Mouse (Mus musculus) urinary bladder, adult 2 months (tissue): ENCODE data around the gene Gm20683. TPM values are rescaled to one million over a fixed set of nuclear protein-coding genes. Genes with fewer than 3 reads are reported as not detected.

Source experiments
- DNase-seq: peaks from one replicate; pipeline ENCODE4 v3.0.0; 2022; ENCODE audit warnings: low spot score
- polyA plus RNA-seq: library from polyadenylated mRNA; depleted of rRNA; stranded (reverse); fragments of >200 nt; gene quantifications from 2 replicates; pipeline ENCODE4 v1.2.3, GENCODE M21; 2012; rRNA removed

Gm20683 gene
- polyA plus RNA-seq: 16.8 and 20.6 TPM in 2 replicates

DNA sequence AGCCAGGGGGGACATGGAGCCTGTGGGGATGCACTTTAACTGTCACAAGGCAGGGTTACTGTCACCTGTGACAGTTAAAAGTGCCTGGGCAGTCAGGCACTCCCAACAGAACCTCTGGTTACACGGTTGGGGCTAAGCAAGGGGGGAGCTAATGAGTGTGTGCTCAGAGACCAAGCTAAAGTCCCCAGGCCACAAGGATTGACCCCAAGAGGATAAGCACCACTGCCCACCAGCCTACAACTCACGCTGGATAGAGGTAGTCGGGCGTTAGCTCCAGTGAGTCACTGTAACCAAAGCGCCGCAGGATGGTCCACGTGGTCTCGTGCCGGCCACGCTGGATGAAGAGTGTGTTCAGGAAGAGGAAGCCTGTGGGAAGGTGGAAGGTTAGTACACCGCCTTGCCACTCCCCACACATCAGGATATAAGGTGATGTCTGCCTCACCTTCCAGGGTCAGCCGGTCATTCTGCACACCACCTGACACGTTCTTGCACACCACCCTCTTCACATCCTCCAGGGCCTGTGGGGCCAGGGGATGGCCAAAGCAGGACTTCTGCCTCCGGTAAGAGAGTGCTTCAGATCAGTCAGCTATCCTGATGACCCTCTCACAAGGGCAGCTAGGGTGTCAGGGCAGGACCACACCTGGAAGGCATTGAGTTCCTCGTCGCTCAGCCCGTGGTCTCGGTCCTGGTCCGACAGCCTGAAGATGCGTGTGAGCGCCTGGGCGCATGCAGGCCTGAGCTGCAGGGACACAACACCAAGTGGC lies at the start of gene Gm20683:
Gm20683 (minus strand) TSS at position 647 of the 764 bp plus-strand sequence.
- DNase-seq: no peak

DNA sequence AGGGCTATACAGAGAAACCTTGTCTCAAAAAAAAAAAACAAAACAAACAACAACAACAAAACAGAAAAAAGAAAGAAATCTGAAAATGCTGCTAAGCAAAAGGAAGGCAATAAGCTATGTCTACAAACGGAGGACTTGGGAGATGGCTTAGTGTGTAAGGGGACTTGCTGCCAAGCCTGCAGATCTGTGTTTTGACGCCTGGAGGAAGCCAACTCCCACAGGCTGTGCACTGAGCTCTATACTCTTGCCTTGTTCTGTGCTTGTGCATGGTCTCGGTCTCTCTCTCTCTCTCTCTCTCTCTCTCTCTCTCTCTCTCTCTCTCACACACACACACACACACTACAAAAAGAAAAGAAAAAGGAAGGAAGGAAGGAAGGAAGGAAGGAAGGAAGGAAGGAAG lies 47.3 kb upstream of the Gm20683 start:
- DNase-seq: no peak

DNA sequence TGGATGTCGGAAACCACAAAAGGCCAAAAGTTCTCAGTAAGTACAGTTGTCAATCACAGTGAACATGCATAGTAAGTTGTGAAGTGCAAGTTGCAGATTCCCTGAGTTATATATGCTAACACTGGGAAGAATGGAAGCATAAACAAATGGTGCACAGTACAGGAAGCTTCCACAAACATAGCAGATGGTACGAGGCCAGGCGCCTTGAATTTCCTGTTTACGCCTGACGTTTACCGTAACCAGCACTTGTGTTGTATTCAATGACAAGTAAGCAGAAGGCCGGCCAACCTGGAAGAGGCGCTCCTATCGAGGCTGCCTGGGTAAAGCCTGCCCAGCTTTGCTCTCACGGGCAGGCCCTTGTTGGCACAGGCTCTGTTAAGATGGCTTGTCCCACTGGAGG lies 45.9 kb upstream of the Gm20683 start:
- no peak for DNase-seq

DNA sequence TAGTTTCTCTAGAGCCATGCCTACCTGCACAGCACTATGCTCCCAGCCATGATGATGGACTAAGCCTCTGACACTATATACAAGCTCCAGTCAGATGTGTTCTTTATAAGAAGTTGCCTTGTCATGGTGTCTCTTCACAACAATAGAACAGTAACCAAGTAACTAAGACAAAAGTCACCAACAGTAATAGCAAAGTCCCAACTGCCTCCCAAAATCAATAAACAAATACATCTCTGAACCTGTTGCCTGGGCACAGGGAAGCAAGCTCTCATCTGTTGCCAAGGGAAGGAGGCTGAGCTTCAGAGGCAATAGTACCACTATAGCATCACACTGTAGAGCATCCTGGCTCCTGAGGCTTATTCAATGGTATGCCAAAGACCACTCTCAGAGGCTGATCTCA lies 45.2 kb upstream of the Gm20683 start:
- no peak for DNase-seq

DNA sequence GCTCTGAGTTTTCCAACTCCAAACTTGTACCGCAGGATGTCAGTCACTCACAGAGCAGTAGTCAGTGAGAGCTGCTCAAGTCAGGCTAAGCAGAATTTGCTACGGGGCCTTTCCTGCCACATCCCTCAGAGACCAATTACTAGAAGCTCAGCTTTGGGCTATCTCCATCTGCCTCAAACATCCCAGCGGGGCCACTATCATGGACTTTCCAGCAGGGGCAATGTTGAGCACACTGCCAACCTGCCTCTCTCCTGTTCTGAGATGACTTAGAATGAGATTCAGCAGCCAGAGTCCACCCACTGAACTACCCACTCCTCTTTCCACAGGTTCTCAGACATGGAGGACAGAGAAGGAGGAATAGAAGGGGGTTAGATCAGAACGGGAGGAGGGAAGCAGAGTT lies 44.1 kb upstream of the Gm20683 start:
- no peak for DNase-seq

DNA sequence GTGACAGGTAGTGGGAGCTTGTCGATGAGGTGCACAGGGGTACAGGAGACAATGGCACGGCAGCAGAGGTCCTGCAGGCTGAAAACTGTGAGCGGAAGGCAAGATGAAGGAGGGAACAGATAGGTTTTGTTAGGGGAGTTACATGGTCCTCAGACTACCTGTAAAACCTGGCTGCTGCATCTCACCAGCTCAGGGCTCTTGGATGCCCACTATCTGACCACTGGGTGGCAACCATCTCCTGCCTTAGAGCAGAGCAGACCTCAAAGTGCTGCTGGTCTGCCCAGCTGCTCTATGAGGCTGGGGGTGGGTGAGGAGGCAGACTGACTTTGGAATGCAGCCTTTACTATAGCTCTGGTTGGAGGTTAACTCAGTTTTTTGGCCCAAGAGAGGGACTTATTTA lies 42.3 kb upstream of the Gm20683 start:
- DNase-seq: no peak

DNA sequence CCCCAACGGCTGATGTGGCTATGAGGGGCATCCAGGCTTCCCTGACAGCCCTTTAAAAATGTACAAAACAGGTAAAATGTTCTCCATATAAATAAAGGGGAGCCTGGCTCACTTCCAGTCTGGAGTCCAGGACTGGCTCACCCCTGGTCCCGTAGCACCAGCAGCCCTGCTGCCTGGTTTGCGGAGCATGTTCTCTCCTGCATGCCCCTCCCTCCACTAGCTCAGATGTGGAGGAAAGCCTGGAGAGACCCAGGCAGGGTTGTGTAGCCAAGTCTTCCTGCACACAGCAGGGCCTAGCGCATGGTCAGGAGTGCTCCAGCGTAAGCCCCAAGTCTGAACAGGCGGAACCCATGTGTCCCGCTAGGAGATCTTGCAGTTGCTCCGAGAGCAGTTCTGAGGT lies 41.7 kb upstream of the Gm20683 start:
- DNase-seq: no peak

DNA sequence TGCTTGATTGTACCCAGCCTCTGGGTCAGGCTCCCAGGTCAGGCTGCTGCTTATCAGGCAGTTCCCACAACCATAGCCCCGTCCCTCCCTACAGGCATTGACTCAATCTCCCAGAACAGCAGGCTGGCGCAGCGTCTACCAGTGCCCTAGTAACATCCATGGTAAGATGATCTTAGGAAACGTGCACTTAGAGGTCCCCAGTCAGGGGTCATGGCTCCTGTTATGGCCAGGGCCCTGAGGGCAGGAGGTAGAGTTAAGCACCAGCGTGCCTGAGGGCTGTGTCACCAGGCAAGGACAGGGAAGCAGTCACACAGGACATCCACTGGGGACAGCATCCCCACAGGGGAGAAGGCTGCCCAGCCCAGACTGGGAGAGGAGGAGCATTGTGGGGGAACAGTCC lies 40.7 kb upstream of the Gm20683 start:
- no peak for DNase-seq

DNA sequence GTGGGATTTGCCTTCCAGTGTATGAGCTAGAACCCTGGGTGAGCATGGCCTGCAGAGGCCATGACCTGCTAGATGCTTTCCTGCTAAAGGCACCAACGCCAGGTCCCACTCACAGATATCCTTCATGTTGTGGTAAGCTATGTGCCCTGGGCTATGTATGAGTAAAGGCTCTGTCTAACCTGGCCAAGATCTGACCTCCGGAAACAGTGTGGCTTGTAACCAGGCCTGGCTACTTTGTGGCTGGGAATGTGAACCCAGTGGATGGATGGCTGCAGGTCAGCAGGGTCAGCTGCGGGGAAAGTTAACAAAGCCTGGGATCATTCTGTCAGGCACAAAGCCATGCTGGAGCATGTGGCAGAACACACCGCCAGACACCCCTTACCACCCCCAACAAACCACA lies 40.1 kb upstream of the Gm20683 start:
- DNase-seq: no peak

DNA sequence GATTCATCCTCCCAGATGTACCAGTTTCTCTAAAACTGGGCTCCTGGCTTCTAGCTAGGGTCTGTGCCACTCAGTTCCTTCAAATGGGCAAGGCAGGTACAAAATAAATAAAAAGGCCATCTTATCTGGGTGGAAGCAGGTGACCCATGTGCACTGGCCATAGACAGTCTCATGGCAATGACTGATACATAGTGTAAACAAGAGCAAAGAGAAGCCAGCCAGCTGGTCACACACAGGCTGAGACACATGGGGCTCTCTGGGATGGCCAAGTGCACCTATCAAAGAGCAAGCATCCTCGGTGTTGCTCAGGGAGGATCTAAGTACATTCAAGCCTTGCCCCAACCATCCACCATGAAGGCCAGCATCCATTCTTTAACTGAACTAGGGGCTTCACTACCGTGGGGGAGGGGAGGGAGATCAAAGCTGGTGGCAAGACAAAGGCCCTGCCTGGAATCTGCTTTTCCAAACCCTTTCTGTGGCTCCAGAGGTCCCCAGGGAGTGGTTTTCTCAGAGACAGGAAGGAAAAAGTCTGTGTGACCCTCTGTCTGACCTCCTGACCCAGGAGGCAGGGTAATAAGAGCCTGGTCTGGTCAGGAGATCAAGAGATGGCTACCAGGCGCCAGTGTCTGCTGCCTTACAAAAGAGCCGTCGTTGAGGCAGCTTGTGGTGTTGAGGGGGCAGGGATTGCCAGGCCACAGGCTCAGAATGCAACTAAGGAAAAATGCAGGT lies 39.5 kb upstream of the Gm20683 start:
- no peak for DNase-seq

DNA sequence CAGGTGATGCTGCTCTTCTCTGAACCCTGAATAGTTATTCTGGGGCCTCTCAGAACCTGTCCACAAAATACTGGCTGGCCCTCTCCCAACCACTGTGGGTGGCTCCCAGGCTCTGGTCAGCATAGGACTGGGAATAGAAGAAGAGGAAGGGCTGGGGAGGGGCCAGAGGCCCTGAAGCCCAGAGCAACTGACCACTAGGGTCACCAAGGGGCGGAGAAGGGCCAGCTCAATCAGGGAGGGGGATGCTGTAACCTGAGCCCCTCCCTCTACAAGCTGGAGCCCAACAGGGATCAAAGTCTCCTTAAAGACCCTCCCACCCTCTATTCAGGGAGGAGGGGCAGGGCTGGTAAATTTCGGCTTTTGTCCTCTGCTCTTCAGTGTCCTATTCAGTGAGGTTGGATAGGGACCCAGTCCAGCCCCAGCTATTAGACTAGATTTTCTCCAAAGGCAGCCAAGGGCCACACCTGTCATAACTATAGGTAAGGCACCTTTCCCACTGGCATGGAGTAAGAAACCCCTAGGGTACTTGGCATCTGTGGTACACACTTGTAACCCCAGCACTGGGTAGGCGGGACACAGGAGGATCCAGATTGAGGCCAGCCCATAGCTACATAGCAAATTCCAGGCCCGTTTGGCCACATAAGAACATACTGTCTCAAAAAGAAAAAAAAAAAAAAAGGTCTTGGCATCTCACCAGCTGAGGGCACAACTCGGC lies 38.8 kb upstream of the Gm20683 start, which contains the start of gene Wfikkn1:
Wfikkn1 (minus strand) TSS at position 663 of the 715 bp plus-strand sequence.
- DNase-seq: no peak

DNA sequence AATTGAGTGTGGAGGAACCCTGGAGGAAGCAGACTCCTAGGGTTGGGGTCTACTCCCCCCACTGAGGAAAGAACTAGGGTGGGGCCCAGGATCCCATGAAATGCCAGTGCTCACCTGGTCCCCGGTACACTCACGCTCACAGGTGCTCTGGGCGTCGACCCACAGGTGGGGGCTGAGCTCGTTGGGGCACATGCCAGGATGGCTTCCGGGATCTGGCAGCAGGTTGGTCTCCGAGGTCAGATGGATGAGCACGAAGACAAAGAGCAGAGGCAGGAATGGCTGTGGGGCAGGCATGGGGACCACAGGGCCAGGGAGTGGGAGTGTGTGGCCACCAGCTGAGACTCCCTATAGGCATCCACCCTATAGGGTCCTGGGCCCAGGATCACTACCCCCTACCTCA lies 38.2 kb upstream of the Gm20683 start:
- DNase-seq: no peak

DNA sequence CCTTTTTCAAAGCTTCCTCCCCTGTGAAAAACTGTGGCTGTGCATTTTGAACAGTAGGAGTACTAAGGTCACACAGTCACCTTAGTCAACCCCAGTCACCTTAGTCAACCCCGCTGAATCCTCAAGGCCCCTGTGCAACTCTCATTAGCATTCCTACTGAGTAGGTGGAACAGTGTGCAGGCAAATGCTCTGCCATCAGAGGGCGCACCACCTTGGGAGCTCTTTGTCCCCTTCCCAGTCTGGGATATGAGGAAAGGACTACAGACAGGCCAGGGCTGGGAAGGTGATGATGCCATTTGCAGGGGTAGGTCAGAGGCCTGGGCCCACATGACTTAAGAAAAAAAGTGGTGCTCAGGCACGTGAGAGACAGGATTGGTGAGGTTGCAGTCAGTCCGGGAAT lies 37.7 kb upstream of the Gm20683 start:
- DNase-seq: no peak

DNA sequence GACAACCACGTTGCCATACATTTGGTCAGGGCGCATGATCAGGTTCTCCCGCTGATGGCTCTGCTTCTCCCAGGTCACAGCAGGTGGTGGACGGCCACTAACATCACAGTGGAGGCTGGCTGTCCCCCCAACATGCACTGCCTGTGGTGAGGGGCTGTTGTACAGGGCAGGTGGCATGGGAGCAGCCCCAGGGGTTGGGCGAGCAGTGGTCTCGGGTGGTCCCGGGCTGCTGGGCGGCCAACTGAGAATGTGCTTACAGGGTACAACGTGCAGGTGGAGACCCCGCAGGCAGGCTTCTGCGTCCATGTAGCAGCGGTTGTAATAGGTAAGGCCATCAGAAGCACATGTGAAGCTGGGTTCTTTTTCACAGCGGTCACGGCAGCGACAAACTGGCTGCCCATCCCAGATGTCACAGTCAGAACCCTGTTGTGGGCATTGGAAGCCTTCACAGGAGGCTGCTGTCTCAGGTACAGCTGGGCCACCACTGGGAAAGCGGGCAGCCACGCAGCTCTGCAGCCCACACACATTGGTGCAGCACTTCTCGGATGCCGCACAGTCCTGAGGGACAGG lies 37.1 kb upstream of the Gm20683 start:
- no peak for DNase-seq

DNA sequence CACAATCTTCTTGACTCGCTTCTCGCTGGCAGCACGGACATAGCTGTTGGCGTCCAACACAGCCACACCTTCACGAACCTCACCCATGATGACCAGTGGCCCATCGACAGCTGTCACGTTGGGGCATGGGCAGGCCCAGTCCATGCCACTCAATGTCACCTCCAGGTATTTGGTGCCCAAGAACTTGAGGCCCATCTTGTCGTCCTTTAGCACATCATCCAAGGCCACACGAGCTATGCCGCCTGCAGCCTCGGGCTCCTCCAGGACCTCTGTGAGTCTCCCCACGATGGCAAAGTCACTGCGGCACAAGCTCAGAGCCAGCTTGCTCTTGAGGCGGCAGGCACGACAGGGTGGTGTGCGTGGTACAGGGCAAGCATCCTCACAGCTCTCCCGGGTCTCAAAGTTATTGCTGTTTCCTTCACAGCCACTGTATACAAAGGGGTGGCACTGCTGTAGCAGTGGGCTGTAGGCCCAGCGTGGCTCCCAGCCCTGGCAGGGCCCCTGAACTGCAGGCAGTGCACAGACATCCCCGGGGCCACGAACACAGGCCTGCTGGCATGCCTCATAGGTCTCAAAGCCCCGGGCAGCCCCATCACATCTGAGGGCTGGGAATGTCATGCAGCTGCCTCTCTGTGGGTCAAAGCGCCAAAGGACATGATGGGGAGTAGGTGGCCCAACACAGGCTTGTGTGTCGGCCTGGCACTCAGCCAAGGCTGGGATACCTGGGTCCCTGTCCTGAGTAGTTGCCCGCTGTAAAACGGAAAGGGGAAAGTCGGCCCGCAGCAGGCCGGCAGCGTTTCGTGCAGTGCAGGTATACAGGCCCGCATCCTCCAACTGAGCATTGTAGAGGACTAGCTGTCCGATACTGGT lies 36.4 kb upstream of the Gm20683 start:
- DNase-seq: no peak

DNA sequence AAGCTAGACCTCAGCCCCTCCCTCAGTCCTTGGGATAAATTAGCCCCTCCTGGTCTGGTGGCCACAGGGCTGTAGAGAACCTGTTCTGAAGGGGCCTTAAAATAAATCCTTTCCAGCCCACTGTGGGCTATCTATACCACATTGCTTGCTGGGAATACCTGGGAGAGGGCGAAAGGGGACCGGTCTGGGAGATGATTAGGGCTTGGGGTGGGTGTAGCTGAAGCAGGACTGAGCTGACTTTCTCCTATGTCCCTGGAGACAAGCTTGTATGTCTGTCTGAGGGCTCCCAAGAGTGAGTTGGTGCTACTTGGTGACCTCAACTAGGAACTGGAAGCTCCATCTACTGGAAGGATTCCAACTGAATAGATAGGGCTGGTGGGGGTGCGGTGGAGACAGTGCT lies 35.5 kb upstream of the Gm20683 start:
- DNase-seq: no peak

DNA sequence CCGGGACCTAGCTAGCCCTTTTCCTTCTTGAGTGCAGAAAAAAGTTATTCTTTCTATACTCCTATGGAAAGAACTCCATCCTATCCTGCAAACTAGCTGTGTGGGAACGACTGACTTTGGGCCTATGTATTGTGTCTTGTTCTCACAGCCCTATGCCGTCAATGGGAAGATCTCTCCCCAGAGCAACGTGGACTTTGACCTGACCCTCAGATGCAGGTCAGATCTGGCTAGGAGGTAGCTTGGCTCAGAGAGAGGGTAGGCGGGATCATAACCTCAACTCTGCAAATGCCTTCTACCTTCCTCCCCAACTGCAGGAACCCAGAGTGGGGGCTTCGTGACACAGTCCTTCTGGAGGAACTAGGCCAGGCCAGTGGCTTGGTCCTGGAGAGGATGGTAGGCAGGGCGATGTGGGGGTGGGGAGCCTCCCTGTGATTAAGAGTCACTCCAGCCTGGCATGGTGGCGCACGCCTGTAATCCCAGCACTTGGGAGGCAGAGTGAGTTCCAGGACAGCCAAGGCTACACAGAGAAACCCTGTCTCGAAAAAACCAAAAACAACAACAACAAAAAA lies 34.9 kb upstream of the Gm20683 start:
- no peak for DNase-seq

DNA sequence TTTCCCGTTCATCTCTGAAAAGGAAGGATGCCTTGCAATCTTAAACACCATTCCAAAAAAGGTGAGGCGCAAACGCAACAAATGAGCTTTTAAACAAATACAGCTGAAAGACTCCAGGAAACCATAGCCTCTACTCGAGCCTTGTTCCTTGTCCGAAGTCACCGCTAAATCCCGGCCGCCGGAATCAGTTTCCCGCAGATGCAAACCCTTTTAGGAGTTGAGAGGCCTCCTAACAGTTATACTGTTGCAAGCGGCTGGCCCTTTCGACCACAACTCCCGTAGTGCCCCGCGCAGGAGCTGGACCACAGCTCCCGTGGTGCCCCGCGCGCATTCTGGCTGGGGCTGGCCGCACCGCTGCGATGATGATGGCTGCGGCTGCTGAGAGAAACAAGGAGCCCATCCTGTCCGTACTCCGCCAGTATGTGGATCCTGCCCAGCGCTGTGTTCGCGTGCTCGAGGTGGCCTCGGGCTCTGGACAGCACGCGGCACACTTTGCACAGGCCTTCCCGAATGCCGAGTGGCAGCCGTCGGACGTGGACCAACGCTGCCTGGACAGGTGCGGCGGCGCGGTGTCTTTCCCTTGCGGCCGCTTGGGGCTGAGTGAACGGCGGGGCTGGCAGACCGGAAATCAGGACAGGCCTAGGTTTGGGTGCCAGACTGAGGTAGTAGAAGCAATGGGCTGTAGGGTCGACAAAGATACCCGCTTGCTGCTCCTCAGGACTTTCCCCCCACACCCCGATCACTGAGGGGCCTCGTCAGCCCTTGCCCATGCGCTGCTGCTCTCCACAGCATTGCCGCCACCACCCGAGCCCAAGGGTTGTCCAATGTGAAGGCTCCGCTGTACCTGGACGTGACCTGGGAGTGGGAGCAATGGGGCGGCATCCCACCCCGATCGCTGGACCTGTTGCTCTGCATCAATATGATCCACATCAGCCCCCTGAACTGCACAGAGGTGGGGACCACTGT lies 33.9 kb upstream of the Gm20683 start:
- peak; percentile 83 for DNase-seq

DNA sequence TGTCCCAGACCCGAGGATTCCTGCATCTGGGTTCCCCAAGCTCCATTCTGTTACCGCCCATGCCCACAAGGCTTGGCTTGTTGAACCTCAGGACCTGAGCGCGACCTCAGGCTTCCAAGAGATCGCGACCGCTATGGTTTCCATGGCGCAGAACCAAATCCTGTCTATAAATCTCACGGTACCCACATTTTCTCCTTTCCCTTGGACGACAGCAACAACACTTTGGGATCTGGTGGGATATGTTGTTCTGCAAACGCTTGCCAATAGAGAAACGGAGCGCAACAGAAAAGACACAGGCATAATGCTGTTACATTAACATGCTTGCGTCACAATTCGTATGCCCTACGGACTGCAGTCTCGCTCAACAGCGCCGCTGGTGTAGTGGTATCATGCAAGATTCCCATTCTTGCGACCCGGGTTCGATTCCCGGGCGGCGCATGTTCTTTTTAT lies 33.2 kb upstream of the Gm20683 start, which contains the start of gene Mettl26:
Mettl26 (plus strand) TSS at position 354 of the 450 bp plus-strand sequence.
- DNase-seq: peak; percentile 96
